Mouse (Mus musculus): ENCODE results near the gene Paf1. TPM values are rescaled to one million over a fixed set of nuclear protein-coding genes. Genes with fewer than 3 reads are reported as not detected.

Paf1 gene
- polyA plus RNA-seq, 1 experiment = 41.4 TPM

DNA sequence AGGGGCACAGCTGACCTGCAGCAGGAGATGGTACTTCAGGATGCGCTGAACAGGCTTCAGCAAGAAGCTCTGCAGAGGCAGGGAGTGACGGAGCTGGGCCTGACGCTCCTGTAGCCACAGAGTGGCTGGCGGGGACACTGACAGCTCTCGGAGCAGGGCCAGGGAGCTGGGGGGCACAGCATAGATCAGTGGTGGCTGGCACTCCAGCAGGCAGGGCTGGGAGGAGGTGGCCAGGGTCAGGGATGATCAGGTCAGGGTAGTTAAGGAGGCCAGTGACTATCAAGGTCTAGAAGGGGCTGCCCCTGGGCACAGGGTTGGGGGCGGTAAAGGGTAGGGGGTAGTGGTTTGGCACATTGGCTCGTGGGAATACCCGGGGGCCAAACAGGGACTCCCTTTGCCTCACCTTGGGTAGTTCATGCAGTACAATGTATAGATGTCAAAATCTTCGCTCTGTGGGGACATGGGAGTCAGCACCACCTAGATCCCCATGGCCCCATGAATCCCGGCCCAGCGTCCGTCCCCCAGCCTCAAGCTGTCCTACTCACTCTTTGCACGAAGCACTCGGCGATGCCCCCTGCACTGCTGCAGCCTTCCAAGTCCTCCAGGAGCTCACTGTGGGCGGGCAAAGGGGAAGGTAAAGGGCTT is 24.4 kb upstream of the Paf1 start:
- 93% methylated on average over 16 of the region's 16 CpGs for WGBS
- no peak for DNase-seq (ENCODE audit: low read depth, low spot score)

DNA sequence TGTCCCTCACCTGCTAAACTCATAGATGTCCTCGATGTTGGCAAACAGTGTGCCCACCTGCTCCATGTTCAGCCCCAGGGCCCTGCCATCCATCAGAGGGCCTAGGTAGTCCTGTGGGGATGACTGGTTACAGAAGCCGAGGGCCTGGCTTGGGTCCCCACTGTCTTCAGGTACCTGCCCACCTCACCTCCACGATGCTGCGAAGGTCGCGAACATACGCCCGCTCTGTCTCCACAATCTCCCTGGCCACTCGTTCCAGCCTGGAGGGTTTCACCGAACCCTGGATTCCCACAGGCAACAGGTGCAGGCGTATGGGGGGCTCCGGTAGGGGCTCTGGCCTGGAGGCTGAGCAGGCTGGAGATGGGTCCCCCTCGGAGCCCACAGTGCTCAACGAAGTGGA is 22.7 kb upstream of the Paf1 start:
- no peak for DNase-seq (ENCODE audit: low read depth, low spot score)
- WGBS = 91% methylated on average over 14 of the region's 14 CpGs

DNA sequence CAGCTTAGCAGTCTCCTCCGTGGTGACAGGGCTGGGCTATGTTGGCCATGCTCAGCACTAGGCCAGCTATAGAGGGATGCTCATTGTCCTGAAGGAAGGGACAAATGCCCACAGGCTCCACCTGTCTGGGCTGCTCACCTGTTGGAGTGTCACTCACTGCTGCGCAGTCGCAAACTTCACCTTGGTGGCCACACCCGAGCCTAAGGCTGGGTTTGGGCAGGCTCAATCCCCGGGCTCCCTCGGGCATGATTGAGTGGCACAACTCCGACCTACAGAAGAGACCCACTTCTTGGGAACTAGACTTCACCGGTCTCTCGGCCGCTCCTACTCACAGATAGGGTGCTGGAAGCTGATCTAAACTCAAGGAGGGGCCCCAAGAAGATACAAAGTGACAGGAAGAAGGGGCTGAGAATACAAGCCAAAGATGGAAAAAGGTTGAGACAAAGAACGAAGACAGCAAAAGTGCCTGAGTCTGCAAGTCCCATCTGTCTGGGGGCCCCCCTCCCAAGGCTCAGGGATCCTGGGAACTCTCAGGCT is 21.7 kb upstream of the Paf1 start:
- WGBS = 3% methylated on average over 11 of the region's 11 CpGs
- DNase-seq (ENCODE audit: low read depth, low spot score) = no peak

DNA sequence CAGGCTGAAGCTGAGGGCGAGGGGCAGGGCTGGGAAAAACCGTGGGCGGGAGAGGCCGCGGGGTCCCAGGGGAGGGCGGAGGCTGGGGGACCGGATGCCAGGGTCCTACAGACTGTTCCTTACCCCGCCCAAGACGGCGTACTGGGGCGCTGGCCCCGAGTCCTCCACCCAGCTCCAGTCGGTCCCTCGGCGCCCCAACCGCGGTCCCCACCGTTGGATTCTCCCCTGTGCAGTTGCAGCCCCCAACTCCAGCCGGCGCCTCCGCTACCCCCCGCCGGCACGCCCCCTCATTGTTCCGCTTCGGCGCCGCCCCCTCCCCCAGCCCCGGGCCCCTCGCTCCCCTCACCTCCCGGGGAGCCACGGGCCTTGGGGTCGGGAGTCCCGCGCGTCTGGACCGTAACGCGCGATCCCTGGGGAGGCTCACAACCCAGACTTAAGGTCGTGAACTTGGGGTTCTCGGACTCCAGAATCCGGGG is 21.2 kb upstream of the Paf1 start:
- WGBS = 1% methylated on average over 42 of the region's 43 CpGs
- DNase-seq (ENCODE audit: low read depth, low spot score) = no peak

DNA sequence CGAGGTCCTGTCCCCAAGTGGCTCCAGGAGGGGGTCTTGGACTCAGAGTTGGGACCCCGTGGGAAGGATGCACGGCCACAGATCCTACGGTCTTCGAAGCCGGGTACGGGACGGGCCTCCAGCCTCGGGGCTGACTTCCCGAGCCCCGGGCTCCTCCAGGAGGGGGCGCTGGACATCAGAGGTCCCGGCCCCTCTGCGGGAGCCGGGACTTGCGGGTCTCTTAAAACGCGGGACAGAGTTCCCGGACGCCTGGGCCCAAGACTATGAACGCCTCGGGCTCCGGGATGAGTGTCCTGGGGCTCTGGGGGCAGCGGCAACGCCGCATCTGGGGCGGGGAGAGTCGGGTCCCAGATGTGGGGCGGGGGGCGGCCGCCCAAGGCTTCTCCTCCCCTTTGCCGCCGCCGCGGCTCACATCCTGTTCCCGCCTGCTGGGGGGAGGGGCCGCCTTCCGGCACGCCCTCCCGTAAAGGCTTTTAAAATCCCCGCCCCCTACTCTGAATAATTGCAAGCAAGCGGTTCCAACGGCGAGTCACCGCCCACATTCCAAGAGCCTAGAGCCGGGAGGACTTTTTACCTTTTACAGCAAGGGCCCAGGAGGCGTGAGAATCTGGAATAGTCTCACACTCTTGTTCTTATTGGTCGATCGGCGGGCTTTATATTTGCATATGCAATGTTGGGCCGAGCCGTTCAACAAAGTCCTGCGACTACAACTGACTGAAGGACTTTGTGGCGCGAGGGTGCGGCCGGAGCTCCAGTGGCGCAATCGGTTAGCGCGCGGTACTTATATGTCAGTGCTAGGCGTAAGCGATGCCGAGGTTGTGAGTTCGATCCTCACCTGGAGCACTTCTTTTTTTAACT is 20.3 kb upstream of the Paf1 start, which contains the start of gene Plekhg2:
TSS of gene Plekhg2 (minus strand) at position 349 of the 858 bp plus-strand sequence.
- DNase-seq (ENCODE audit: low read depth, low spot score) = no peak
- under 1% methylated on average over 62 of the region's 66 CpGs for WGBS

DNA sequence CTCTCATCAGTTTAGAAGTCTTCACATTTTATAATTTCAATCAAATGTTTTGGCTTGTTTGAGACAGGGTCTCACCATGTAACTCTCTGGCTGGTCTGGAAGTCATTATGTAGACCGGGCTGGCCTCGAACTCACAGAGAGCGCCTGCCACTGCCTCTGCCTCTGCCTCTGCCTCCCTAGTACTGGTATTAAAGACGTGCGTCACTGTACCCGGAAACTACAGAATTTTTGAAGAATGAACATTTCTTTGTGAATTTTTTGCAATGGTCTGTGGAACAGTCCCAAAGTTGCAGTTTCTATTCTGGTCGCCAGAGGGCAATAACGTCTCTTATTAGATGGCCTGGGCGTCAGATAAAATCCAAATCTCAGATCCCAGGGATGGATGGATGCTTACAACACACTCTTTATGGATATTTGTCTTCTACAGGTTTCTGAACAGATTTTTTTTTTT is 19.6 kb upstream of the Paf1 start:
- WGBS = under 1% methylated on average over 9 of the region's 9 CpGs
- no peak for DNase-seq (ENCODE audit: low read depth, low spot score)

DNA sequence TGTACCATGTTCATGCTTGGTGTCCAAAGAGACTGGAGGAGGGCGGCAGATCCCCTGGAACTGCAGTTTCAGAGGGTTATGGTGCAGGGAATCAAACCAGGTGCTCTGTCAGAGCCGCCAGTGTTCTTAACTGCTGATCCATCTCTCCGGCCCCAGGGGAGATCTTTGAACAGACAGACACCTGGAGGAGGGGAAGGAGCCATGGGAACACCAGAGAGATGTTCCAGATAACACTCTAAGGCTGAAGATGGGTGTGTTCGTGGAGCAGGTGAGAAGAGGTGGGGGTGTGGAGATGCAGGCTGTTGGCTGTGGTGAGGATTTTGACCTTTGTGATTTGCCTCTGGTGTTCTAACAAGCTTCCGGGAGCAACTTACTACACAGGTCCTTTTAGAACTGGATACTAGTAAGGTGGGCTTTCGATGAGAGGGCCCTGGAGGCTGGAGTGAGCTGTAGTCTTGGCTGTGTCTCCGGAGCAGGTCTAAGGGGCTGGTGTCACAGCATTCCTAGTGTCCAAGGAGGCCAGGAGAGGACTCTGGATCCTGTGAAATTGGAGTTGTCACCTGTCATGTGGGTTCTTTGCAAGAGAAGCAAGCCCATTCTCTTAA is 18.8 kb upstream of the Paf1 start:
- DNase-seq (ENCODE audit: low read depth, low spot score) = no peak
- WGBS = 33% methylated on average over 7 of the region's 7 CpGs

DNA sequence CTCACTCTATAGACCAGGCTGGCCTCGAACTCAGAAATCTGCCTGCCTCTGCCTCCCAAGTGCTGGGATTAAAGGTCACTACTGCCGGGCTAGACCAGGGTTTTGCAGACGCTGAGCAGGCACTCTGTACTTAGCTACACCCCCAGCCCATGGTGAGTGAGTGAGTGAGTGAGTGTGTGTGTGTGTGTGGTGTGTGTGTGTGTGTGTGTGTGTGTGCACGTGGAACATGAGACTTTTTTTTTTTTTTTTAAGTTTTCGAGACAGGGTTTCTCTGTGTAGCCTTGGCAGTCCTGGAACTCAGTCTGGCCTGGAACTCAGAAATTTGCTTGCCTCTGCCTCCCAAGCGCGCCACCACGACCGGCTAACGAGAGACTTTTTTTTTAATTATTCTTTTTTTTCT is 18.1 kb upstream of the Paf1 start:
- DNase-seq (ENCODE audit: low read depth, low spot score) = no peak
- 45% methylated on average over 10 of the region's 10 CpGs for WGBS

DNA sequence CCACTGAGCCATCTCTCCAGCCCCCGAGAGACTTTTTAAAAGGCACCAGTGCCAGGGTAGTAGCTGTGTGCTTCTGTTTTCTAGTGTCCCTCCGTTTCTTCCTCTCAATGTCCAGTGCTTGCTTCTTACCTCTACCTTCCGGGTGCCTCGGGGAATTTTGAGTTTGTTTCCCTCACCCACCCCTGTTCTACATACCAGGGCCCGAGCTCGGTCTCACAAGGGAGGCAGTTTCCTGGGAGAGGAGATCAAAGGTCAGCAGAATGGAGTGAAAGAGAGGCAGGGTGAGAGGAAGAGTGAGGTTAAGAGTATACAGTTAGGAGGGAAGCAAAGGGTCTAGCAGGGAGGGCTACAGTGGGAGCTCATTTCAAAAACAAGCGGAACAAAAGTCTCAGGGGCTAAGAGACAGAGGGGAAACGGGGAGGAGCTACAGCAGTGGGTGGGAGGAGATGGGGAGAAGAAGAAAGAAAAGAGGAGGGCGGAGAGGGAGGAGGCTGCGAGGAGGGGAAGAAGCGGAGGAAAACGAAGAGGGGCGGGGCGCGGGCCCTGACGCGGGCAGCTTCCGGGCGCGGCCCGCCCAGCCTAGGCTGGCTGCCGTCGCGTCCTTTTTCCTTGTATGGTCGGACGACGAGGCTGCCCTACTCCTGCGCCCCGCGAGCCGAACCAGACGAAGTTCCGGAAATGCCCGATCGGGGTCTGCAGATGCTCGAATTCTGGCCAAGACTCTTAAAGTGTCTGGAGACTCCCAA is 17.4 kb upstream of the Paf1 start:
- DNase-seq (ENCODE audit: low read depth, low spot score) = no peak
- under 1% methylated on average over 36 of the region's 36 CpGs for WGBS

DNA sequence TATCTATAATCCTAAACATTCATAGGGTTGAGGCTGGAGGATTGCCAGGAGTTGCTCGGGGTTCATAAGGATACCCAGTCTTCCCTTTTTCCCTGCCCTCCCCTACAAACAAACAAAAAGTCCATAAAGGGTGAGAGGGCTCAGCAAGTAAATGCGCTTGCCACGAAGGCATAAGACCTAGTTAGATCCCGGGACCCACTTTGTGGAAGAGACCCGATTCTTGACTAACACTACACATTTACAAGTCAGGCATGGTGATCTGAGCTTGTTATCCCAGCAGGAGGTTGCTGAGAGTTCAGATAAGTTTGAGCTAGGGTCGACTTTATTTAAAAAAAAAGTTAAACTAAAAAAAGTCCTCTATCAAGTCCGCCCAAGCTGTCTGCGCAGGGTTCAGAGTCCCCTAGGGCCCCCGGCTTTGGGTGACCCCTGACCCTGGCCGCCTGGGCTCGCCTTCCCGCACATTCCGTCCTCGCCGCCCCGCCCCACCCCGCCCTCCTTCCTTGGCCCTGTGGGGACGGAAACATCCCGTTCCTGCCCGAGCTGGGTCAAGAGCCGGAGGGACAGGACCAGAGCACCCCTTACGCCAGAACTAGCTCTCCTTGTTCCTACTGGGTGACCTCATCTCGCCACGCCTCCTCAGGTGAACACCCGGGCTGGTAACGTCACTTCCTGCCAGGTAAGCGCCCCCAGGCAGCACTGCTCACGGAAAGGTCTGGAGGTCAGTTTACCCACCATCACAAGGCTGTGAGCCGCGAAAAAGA is 16.6 kb upstream of the Paf1 start:
- WGBS = under 1% methylated on average over 30 of the region's 30 CpGs
- no peak for DNase-seq (ENCODE audit: low read depth, low spot score)

DNA sequence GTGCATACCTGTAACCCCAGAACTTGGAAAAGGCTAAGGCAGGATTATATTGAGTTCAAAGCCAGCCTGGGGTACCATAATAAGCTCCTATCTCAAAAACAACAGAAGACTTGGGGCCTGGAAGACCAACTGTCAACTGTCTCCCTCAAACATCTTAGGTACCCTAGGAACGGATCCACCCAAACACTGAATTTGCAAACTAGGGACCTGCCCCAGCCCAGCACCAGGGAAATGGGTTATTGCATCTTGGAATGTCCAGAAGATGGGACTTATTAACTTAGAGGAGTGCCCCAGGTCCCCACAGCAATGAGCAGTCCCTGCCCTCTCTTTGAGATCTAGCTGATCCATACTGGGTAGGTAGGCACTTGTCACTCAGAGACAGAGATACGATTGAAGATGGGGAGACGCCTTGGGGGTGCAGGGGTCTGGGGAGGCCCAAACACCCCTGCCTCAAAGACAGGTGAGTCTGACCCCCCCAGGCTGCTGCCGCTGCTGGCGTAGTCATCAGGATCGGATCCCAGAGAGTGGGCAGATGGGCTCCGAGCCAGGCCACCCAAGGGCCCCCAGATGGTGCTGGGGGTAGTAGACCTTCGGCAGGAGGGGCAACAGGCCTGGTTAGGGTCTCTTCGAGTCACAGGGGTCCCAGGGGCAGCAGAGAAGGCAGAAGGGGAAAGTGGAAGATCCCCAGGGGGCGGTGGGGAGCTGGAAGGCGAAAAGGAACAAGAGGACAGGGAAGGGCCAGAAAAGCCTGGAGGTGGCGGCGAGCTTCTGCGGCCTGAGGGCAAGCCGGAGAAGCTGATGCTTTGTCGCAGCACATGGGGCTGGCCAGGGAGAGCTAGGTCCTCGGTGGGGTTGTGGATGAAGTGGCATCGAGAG is 15.3 kb upstream of the Paf1 start:
- DNase-seq (ENCODE audit: low read depth, low spot score) = no peak
- WGBS = 6% methylated on average over 18 of the region's 18 CpGs

DNA sequence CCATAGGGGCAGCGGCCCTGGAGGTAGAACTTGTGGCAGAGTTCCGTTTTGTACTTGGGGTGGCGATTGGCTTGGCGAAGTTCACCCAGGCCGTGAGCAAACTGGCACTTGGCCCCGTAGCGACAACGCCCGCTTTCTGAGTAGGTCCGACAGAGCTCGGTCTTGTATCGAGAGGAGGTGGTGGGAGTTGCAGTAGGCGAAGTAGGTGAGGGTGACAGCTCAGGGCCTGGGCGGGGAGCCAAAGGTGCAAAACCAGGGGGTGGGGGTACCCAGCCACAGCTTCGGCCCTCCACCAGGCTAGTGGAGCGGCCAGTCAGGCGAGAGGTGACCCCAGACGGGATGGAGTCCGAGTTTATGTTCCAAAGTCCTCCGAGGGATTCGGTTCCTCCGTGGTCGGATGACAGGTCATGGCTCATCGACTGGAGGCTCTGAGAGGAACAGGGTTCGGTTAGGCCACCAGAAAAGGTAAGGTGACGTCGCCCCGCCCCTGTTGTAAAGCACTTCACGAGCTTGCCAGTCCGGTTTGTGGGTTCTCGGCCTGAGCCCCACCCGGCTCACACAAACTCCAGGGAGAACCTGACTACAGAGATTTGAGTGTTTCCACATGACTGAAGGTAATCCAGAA is 14.6 kb upstream of the Paf1 start:
- DNase-seq (ENCODE audit: low read depth, low spot score) = no peak
- WGBS = under 1% methylated on average over 32 of the region's 32 CpGs

DNA sequence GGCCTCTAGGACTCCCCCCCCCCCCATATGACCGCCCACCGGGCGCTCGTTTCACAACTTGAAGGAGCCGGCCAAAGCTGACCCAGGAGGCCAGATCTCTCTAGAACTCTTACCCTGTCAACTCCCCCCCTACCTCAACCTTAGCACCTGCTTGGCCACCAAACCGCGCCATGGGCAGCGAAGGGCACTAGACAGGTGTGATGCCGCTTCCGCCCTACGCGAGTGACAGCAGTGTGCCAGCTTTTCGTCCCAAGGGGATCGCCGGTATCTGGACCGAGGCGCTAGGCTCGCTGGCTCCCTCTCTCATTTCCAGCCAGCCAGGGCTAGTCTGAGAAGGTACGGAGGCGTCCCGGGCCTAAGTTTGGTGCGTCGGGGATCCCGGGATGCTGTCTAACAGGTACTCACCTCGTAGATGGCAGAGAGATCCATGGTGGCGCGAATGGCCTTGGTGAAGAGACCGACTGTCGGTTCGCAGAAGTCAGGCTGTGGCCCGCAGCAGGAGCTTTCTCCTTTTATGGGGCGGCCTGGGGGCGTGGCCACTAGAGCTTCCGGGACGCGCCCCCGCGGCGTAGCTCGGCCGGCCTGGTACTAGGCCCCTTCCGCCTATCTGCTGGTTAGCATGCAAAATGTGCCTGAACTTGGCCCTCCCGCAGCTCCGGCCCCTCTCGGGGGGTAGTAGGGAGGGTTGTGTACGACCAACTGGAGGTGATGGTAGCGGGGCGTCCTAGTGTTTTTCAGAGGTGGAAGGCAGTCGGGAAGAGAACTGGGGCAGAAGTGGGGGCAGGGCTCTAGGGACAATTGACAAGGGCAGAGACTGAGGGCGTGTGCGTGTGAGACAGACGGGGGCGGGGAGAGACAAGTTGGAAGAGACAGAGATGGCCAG is 13.7 kb upstream of the Paf1 start:
- under 1% methylated on average over 53 of the region's 53 CpGs for WGBS
- DNase-seq (ENCODE audit: low read depth, low spot score) = no peak

DNA sequence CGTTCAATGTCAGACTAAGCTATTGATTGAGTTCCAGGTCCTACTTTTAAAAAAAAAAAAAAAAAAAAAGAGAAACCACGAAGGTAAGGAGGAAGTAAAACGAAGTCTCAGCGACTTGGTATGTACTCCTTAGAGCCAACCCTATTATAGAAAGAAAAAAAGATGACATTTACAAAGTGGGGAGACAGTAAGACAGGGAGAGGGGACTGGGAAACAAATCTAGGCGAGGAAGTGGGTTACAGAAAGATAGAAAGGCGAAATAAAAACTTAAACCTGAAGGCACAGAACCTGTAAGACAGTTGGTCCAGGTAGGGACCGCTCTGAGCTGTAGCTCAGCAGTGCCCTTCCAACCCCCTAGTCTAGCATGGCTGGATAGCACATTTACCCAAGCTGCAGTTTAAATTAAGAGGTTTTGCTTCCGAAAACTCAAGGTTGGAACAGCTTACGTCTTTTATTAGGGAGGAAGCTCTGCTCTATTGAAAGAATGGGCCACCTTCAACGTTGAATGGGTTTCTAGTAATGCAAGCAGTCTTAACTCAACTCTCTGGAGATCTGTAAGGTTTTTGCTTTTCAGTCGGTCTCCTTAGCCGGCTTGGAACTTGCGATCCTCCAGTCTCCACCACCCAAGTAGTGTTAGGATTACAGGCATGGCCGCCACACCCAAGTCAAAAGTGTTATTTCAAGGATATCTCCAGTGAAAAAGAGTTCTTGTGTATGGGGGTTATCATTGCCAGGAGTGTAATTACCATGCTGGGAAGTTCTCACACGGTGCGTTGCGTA is 12.3 kb upstream of the Paf1 start, which contains the start of gene Zfp36:
TSS of gene Zfp36 (minus strand) at position 17 of the 780 bp plus-strand sequence.
- no peak for DNase-seq (ENCODE audit: low read depth, low spot score)
- WGBS = 25% methylated on average over 17 of the region's 17 CpGs

DNA sequence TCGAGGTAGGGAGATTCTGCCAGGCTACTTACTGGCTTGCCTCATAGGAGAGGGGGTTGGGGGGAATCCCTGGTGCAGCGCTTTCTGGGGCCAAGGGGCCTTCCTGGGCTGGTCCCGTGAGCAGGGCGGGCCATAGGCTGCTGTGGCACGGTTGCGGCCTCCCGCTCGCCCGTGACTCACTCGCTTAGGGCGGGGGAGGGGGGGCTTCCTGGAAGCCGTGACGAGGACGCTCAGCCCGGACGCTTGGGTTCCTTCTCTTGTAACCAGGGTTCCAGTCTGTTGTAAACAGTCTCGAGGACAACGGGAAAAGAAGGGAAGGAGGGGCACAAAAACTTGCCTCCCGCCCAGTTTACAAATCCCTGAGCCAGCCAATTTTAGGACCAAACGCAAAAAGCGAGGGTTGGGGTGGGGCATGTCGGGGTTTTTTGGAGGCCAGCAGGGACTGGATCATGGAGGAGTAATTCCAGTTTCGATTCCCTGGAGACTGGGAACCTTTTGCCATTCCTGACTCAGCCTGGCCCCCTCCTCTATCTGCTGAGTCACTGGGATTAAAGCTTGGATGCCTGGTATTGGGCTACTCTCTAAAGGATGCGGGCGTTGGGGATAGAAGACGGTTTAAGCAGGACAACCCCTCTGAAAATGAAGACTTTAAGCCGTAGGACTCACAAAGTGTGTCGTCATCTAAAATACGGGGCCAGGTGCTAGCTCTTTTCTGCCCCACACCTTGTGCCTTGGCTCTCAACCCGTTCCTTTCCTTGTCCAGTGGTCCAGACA is 11.5 kb upstream of the Paf1 start:
- WGBS = 2% methylated on average over 30 of the region's 30 CpGs

More for the DNA sequence above, 11.5 kb upstream of the Paf1 start:
- no peak for DNase-seq (ENCODE audit: low read depth, low spot score)

All from large intestine, adult 2 months (tissue).